Mouse (Mus musculus) small intestine, adult 10 weeks (tissue): Measurements from ENCODE around the gene Uqcc2. TPM values are rescaled to one million over a fixed set of nuclear protein-coding genes. Genes with fewer than 3 reads are reported as not detected.

Source experiments
- polyA plus RNA-seq: library from polyadenylated mRNA; stranded (reverse); fragments of 350-450 nt; fragmentation: Illumina TruSeq; extraction: RNeasy Lipid Tissue Mini Kit (QIAGEN cat#74804); gene quantifications from one replicate; pipeline ENCODE4 v1.2.3, GENCODE M21; 2014; ENCODE audit warnings: low replicate concordance

Gene Uqcc2
- polyA plus RNA-seq: 2.1 TPM

GRCm38 (mm10) chr17:27133551-27134141, at the start of gene Uqcc2:
Uqcc2 (minus strand) TSS chr17:27133916.

GRCm38 (mm10) chr17:27167545-27167944, 33.8 kb upstream of the Uqcc2 start, which contains the start of gene Ip6k3:
Ip6k3 (minus strand) TSS chr17:27167795.

Other genes with a start within 250 kb of the Uqcc2 start
- not detected for gene Kifc5b, start 216.8 kb downstream of the Uqcc2 start, polyA plus RNA-seq
- gene Phf1, start 200.9 kb downstream of the Uqcc2 start, polyA plus RNA-seq: 1.7 TPM
- gene Cuta, start 194.3 kb downstream of the Uqcc2 start, polyA plus RNA-seq: 11.6 TPM
- 0.33 TPM for gene Syngap1, start 192.7 kb downstream of the Uqcc2 start, polyA plus RNA-seq
- 11.7 TPM for gene Zbtb9, start 160.7 kb downstream of the Uqcc2 start, polyA plus RNA-seq
- 2.3 TPM for gene Bak1, start 104.9 kb downstream of the Uqcc2 start, polyA plus RNA-seq
- gene Itpr3, start 76.6 kb downstream of the Uqcc2 start, polyA plus RNA-seq: 1.2 TPM
- not detected for gene Ip6k3, start 33.9 kb upstream of the Uqcc2 start, polyA plus RNA-seq
- 0.59 TPM for gene Lemd2, start 70.6 kb upstream of the Uqcc2 start, polyA plus RNA-seq